Mouse (Mus musculus) thymus, adult 2 months (tissue): Measurements from ENCODE around the gene Csmd2.

Experiments used
- CTCF ChIP-seq: fragments of 200-500 bp; IDR thresholded peaks from 2 replicates; pipeline ENCODE4 v1.5.1; 2012; ENCODE audit warnings: mild to moderate bottlenecking, control low read depth, low read length, moderate library complexity, borderline replicate concordance; ENCODE audit not compliant: control insufficient read depth, poor library complexity, insufficient read depth; ENCODE audit errors: extremely low read depth
- POLR2A ChIP-seq: fragments of 200-500 bp; IDR thresholded peaks from 2 replicates; pipeline ENCODE4 v1.6.1; 2012; ENCODE audit warnings: mild to moderate bottlenecking, low read length, control low read depth, moderate library complexity; ENCODE audit not compliant: control insufficient read depth, poor library complexity, insufficient read depth; ENCODE audit errors: extremely low read depth

- TF ChIP-seq POLR2A (no peak), CTCF (no peak)
Observed at GRCm38 (mm10) chr4:128224453-128224852, 236.8 kb downstream of the Csmd2 start.
